Mouse (Mus musculus) embryo, embryonic 11 days (tissue): ENCODE data around the gene Nfyc.

Experiments used
- DNase-seq: peaks from one replicate; pipeline ENCODE4 v3.0.0-alpha.2; 2015

The Nfyc gene

GRCm38 (mm10) chr4:120825100-120825553 lies 6.2 kb downstream of the Nfyc start:
- DNase-seq, result peak; percentile 98

DNA sequence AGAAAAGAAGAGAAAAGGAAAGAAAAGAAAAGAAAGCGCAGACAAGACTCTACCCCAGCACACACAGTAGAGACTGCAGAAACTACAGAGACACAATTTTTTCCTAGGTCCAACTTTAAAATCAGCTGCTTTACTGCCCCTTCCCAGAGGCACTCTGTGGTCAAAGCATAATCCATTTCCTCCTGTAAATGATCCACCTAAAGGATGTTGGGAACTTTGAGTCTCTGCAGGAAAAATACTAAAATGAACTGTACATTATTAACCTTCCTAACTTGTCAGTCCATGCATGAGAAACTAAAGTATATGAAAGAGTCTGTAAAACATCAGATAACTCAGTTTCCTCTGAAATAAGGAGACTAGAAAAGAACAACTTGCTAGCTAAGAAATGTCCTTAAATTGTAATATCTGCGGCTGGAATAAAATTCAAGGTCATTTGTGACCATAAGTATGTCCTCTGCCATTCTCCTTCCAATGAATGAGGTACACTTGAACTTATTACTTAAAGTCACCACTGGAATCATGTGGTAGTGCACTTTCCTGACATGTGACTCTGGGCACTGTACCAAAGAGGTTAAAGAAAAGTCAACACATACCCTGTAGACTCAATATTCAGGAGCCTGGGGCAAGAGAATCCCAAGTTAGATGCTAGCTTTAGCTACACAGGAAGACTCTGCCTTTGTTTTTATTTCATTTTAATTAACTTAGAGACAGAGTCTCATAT lies 9.0 kb downstream of the Nfyc start:
- DNase-seq, result no peak

DNA sequence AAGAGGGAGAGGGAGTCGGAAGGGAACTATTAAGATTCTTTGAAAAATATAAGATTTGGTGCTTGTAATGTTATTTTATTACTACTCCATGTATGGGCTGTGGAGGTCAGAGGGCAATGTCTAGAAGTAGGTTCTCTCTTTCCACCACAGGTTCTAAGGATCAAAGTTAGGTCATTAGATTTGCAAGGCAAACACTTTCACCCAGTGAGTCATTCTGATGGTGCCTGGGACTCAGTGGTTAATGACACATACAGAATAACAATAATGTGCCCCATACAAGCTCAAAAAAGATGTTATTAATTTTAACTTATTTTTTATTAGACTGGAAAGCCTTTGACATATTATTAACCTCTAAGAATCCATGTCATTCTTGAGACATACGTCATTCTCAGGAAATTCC lies 11.5 kb downstream of the Nfyc start:
- no peak for DNase-seq

GRCm38 (mm10) chr4:120819296-120819695 lies 12.1 kb downstream of the Nfyc start:
- DNase-seq, result no peak

DNA sequence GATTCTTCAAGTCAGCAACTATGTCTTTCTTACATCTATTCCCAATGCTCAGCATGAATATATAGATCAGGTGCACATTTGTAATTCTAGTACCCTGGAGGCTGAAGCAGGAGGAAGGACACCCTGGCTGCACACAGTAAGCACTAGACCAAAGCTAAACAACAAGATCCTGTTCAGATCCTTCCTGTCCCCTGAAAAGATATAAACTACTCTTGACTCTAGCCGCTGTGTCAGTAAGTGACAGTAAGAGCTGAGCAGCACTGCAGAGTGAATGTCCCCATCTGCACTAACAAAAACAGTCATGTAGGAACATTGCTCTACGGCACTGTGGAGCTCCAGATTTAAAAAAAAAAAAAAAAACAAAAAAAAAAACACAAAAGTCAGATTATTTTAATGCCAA lies 13.4 kb downstream of the Nfyc start:
- no peak for DNase-seq

DNA sequence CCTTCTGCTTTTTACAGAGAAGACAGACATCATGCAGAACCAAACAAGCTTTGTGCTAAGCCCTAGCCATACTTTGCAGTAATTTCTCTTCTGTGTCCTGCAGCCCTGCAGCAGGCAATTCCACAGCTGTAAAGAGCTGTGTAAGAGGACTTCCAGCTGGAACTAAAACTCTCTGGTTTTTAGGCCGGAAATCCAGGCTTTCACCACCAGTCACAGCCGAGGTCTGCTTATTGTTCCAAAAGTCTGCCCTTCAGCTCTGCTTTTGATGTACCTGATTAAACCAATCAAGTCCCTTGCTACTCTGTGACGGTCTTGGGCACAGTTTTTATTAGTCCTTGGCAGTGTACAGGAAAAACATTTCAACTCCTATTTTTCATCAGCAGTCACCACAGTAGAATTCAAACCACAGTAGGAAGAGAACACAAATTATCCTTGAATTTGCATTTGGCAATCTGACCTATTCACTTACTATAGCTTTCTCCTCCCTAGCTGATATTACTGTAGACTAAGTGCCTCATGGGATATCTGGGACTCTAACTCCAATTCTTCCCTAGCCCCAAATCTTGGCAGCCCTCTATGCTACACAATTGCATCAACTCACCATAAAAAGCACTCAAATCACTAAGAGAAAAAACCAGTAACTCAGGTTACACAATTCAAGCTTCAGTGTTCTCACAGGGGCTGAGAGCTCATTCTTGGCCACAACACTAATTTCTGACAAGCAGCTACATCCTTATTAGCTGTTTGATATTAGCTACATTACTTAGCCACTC lies 14.2 kb downstream of the Nfyc start:
- peak; percentile 65 for DNase-seq

GRCm38 (mm10) chr4:120815622-120816334 lies 15.6 kb downstream of the Nfyc start:
- peak; percentile 94 for DNase-seq

DNA sequence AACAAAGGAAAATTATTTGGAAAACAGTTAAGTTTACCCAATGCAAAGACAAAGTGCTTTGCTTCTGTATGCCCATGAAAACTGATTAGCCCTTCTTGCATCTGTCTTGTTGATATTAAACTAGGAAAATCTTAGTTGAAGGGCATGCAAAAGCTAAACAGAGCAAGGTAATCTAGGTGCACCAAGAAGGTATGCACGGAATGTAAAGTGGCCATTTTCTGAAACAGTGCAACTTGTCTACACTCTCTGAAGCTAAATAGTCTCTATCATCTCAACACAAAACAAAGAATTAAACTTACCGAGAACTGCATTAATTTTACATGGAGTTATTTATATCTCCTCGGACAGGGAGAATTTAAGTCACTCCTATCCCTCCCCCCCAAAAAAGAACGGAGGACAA lies 16.2 kb downstream of the Nfyc start:
- DNase-seq, result no peak

GRCm38 (mm10) chr4:120814171-120814570 lies 17.2 kb downstream of the Nfyc start:
- no peak for DNase-seq

DNA sequence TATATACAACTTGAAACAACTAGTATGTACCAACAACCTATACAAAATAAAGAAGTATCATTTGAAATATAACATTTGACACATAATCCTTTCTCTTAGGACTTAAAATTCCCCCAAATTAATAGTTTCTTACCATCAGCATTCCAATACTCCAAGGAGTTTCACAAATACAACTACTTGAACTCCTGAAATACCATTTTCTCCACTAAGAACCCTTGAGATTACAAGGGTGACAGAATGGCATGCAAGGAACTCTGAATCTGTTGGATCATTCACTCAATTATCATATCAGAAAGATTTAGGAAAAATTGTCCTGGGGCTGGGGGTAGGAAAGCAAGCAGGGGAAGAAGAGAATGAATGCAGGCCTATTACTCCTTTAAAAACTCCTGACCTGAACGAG lies 17.6 kb downstream of the Nfyc start:
- no peak for DNase-seq

DNA sequence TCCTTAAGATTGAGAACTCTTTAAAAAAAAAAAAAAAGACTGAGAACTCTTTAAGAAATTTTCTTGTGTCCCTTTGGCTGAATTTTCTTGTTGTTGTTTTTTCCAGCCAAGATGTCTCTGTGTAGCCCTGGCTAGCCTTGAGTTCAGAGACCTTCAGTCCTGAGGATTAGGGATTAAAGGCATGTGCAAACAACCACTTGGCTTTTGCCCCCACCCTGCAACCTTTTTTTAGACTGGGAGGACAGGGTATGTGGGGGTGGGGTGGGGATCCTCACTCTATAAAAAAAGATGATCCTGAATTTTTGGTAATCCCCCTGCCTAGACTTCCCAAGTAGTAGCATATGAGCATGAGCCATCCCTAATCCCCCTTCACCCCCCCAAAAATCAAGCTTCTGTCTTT lies 25.6 kb downstream of the Nfyc start:
- no peak for DNase-seq

DNA sequence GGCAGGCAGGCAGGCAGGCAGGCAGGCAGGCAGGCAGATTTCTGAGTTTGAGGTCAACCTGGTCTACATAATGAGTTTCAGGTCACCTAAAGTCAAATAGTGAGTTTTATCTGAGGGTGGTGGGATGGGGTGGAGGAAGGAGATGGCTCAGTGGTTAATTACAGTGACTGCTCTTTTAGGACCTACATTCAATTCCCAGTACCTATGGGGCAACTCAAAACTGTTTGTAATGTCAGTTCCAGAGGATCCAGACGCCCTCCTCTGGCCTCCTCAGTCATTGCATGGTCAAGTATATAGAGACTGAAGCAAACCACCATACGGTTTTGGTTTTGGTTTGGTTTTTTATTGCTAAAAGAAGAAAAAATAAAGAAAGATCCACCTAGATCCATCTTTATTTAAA lies 29.9 kb downstream of the Nfyc start:
- no peak for DNase-seq

GRCm38 (mm10) chr4:120800691-120801090 lies 30.7 kb downstream of the Nfyc start:
- DNase-seq, result no peak

DNA sequence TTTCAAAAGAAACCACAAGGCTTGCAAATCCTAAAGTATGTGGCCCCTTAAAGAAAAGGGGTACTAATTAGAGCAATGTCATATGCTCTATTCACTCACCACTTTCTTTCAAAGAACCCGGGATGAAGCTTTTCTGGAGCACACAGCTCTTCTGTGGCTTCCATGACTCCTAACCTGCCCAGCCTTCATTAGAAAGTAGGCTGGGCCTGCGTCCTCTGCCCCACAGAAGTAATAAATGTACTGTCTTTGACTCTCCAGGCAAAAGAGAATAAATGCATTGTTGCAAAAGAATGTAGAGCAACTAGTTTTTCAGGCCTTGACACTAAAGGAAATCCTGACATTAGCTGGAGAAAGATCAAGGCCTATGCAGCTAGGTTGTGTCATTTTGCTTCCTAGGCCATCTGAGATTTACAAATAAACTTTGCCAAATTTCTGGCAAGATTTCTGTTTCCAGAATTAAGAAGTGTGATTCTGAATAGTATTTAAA lies 31.6 kb downstream of the Nfyc start:
- no peak for DNase-seq

DNA sequence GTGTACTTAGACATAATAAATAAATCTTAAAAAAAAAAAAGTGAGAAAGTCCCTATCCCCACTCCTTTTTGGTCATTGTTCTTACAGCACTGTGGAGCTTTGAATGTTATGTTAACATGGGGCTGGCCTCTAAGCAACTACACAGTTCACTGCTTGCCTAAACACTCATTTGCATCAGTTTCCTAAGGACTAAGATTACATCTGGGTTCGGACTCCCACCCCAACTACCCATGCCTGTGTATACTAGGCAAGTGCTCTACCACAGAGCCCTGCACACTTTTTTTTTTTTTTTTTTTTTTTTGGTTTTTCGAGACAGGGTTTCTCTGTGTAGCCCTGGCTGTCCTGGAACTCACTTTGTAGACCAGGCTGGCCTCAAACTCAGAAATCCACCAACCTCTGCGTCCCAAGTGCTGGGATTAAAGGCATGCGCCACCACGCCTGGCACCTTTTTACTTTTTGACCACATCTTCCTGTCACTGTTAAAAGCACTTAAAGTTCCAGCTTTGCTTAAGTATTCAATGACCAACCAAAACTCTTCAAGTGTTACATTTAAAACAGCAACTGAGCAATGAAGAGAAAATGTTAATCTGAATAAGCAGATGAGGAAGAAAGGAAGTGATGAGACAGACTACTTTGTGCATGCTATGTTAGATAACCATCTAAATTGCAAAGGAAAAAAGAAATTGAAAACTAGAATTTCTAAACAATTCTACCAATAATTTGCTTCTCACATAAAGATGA lies 33.2 kb downstream of the Nfyc start:
- DNase-seq, result no peak

DNA sequence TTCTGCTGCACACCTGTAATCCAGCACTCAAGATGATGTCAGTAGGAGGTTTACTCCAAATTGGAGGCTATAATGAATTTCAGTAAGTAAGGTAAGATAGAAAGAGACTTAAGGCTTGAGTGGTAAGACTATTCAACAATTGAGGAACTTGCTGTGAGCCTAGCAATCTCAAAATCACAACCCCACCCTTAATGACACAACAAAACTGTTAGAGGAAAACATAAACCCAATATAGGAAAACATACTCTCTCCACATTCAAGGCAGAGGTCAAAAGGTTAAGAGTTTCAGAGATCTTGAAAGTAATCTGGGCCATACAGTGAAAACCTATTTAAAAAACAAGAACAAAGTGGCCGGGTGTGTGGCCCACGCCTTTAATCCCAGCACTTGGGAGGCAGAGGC lies 34.7 kb downstream of the Nfyc start:
- no peak for DNase-seq

DNA sequence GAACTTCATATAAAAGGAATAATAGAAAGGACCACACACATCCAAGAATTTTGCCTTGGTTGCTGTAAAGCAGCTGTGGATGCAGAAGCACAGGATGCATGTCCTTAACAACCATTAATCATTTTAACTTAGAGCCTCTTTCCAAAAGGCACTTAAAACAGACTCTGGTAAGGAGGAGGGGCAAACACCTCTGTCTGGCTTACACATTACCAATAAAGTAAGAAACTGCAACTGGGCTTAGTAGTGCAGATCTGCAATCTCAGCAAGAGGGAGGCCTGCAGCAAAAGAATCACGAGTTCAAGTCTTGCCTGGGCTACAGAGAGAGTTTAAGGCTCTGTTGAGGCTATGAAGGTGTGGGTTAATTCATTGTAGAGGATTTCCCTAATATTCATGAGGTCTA lies 35.7 kb downstream of the Nfyc start:
- DNase-seq, result no peak

DNA sequence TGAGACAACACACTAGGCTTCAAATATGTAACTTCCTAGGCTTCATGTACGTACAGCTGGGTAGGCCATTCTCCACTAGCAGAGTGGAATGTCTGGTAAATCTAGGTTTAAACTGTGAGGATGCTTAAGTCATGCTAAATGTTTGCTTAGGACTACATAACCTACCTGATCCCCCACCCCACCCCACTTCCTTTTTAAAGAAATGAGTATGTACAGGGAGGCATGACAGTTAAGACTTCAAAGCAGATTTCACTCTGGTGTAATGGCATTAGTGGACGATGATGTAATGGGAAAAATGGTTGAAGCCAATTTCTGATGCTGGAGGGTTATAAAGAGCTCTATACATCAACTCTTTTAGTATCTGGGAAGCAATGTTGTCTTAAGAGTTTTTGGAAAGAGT lies 38.5 kb downstream of the Nfyc start:
- no peak for DNase-seq

DNA sequence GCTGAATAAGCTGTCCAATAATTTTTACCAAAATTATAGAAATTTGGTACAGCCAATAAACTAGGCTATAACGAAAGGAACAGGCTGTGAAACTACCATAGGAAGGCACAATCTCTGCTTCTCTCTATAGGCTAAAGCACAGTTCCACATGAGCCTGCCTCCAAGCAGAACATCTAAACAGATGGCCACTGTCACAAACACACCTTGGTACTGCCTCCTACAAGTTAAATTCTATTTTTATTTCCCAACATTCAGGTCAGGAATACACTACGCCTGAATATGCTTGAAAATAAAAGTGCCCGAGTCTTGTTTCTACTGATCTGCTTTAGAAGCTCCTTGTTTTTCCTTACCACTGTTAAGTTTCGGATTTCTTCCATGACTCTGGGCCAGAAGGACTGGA lies 41.3 kb downstream of the Nfyc start:
- DNase-seq, result no peak

GRCm38 (mm10) chr4:120755801-120756200 lies 75.6 kb downstream of the Nfyc start:
- DNase-seq, result no peak

DNA sequence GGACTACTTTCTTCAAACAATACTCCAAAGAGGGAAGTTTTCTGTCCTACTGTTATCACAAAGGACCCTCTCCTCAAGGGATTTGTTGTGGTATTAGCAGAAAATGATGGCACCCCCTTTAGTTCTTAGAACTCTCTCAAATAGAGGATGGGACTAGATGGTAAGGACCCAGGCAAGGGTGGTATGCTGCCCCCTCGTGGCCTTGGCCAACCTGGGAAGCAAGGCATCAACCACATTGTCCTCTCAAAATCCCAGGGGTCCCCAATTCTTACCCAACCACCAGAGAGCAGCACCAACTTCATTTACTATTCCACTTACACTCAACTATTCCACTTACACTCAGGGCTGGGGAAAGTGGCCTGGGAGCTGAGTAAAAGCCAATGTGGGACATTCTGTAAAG lies 76.1 kb downstream of the Nfyc start:
- peak; percentile 74 for DNase-seq

GRCm38 (mm10) chr4:120749601-120750000 lies 81.8 kb downstream of the Nfyc start:
- no peak for DNase-seq
